Mouse (Mus musculus): ENCODE measurements around the gene Zfp629. TPM values are rescaled to one million over a fixed set of nuclear protein-coding genes. Genes with fewer than 3 reads are reported as not detected.

Zfp629 gene
- total and polyA plus RNA-seq, 3 experiments: 9.0 to 23.2 (median 11.3) TPM

DNA sequence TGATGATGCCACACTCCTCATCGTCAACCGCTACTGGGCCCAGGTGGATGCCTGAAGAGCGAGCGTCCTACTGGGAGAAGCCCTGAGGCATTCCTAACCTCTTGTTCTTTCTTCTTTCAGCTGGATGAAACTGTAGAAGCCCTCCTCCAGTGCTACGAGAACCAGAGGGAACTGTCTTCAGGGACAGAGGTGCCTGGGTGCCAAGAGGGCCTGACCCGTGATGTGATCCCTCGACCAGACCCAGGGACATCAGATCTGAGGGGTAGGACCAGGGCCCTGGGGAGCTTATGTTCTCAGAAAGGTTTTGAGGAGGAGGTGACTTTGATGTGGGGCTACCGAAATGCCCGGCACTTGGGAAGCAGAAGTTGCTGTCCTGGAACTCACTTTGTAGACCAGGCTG lies 26.0 kb downstream of the Zfp629 start:
- no peak for DNase-seq (ENCODE audit: low spot score)
- Histone ChIP-seq H3K36me3 (replicated peaks) (peaks cover 73% of the 10 kb centered on the region), H3K27me3 (ENCODE audit: insufficient read depth, low read length) (no peaks in the 10 kb centered on the region), H3K9me3 (replicated peaks) (no peaks in the 10 kb centered on the region), H3K4me1 (ENCODE audit: insufficient read depth, low read depth, low read length) (peaks cover 47% of the 10 kb centered on the region), H3K4me3 (ENCODE audit: low read depth, low read length) (peak overlapping the region; percentile 91)
- TF ChIP-seq GATA2 (IDR thresholded peaks at IDR 0.05; ENCODE audit: borderline replicate concordance, low read depth, low read length) (no peak), GATA1 (IDR thresholded peaks at IDR 0.05; ENCODE audit: borderline replicate concordance, low read length) (no peak), POLR2AphosphoS5 (IDR thresholded peaks at IDR 0.05; ENCODE audit: insufficient replicate concordance, low read depth, low read length) (no peak), CTCF (IDR thresholded peaks at IDR 0.05; ENCODE audit: low read depth, low read length) (no peak), TAL1 (conservative IDR thresholded peaks at IDR 0.05; ENCODE audit: low read depth, low read length) (no peak)
- ATAC-seq (ENCODE audit: extremely low read depth, insufficient number of reproducible peaks, low FRiP score, poor library complexity, severe bottlenecking): no peak

DNA sequence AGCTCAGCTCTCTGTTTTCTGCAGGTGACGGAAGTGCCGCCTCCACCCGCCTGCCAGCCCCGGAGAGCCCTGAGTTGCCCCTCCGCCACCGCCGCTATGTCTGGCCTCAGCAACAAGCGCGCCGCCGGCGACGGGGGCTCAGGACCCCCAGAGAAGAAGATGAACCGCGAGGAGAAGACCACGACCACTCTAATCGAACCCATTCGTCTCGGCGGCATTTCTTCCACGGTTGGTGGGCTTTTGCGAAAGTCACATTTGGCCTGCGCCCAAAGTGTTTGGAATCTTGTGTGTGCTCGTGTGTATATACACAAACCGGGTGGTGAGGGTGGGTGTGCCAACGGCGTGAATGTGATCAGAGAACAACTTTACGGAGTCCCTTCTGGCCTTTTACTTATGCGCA lies 26.7 kb downstream of the Zfp629 start:
- H3K4me1 ChIP-seq (ENCODE audit: insufficient read depth, low read depth, low read length): peaks cover 46% of the 10 kb centered on the region

GRCm38 (mm10) chr7:127588011-127588871 lies 27.4 kb downstream of the Zfp629 start, which contains the start of the genes Ccdc189 and Rnf40:
Ccdc189 (minus strand) TSS chr7:127588595.
Rnf40 (plus strand) TSS chr7:127588767.
- Histone ChIP-seq H3K36me3 (replicated peaks) (peaks cover 73% of the 10 kb centered on the region), H3K4me3 (ENCODE audit: low read depth, low read length) (peak within 1 kb of the TSS; percentile 91), H3K4me1 (ENCODE audit: insufficient read depth, low read depth, low read length) (peaks cover 48% of the 10 kb centered on the region), H3K27me3 (ENCODE audit: insufficient read depth, low read length) (no peaks in the 10 kb centered on the region), H3K9me3 (replicated peaks) (no peaks in the 10 kb centered on the region)
- TF ChIP-seq GATA1 (IDR thresholded peaks at IDR 0.05; ENCODE audit: borderline replicate concordance, low read length): no peak
- TF ChIP-seq TAL1 (conservative IDR thresholded peaks at IDR 0.05; ENCODE audit: low read depth, low read length): no peak
- no peak for TF ChIP-seq GATA2 (IDR thresholded peaks at IDR 0.05; ENCODE audit: borderline replicate concordance, low read depth, low read length)
- TF ChIP-seq POLR2AphosphoS5 (IDR thresholded peaks at IDR 0.05; ENCODE audit: insufficient replicate concordance, low read depth, low read length): no peak
- TF ChIP-seq CTCF (IDR thresholded peaks at IDR 0.05; ENCODE audit: low read depth, low read length): no peak
- ATAC-seq (ENCODE audit: extremely low read depth, insufficient number of reproducible peaks, low FRiP score, poor library complexity, severe bottlenecking) (peak; percentile 99), DNase-seq (ENCODE audit: low spot score) (peak; percentile 99)

More for the DNA sequence above, 26.7 kb downstream of the Zfp629 start:
- H3K9me3 ChIP-seq (replicated peaks): no peaks in the 10 kb centered on the region
- no peaks in the 10 kb centered on the region for H3K27me3 ChIP-seq (ENCODE audit: insufficient read depth, low read length)
- TF ChIP-seq GATA1 (IDR thresholded peaks at IDR 0.05; ENCODE audit: borderline replicate concordance, low read length): no peak
- TF ChIP-seq CTCF (IDR thresholded peaks at IDR 0.05; ENCODE audit: low read depth, low read length): no peak
- no peak for TF ChIP-seq POLR2AphosphoS5 (IDR thresholded peaks at IDR 0.05; ENCODE audit: insufficient replicate concordance, low read depth, low read length)
- no peak for TF ChIP-seq GATA2 (IDR thresholded peaks at IDR 0.05; ENCODE audit: borderline replicate concordance, low read depth, low read length)
- no peak for TF ChIP-seq TAL1 (conservative IDR thresholded peaks at IDR 0.05; ENCODE audit: low read depth, low read length)
- ATAC-seq (ENCODE audit: extremely low read depth, insufficient number of reproducible peaks, low FRiP score, poor library complexity, severe bottlenecking): no peak
- peaks cover 73% of the 10 kb centered on the region for H3K36me3 ChIP-seq (replicated peaks)
- peak overlapping the region; percentile 91 for H3K4me3 ChIP-seq (ENCODE audit: low read depth, low read length)
- no peak for DNase-seq (ENCODE audit: low spot score)

- no peak for ATAC-seq (ENCODE audit: extremely low read depth, insufficient number of reproducible peaks, low FRiP score, poor library complexity, severe bottlenecking)
- DNase-seq (ENCODE audit: low spot score): no peak
- Histone ChIP-seq H3K36me3 (replicated peaks) (peaks cover 73% of the 10 kb centered on the region), H3K27me3 (ENCODE audit: insufficient read depth, low read length) (no peaks in the 10 kb centered on the region), H3K9me3 (replicated peaks) (no peaks in the 10 kb centered on the region), H3K4me1 (ENCODE audit: insufficient read depth, low read depth, low read length) (peaks cover 46% of the 10 kb centered on the region), H3K4me3 (ENCODE audit: low read depth, low read length) (peak overlapping the region; percentile 91; the same call in 1 of the 2 replicates)
- TF ChIP-seq POLR2AphosphoS5 (IDR thresholded peaks at IDR 0.05; ENCODE audit: insufficient replicate concordance, low read depth, low read length) (no peak), TAL1 (conservative IDR thresholded peaks at IDR 0.05; ENCODE audit: low read depth, low read length) (no peak), GATA2 (IDR thresholded peaks at IDR 0.05; ENCODE audit: borderline replicate concordance, low read depth, low read length) (no peak), CTCF (IDR thresholded peaks at IDR 0.05; ENCODE audit: low read depth, low read length) (no peak), GATA1 (IDR thresholded peaks at IDR 0.05; ENCODE audit: borderline replicate concordance, low read length) (no peak)
These were observed 28.4 kb downstream of the Zfp629 start for GRCm38 (mm10) chr7:127587196-127587595.

- no peak for ATAC-seq (ENCODE audit: extremely low read depth, insufficient number of reproducible peaks, low FRiP score, poor library complexity, severe bottlenecking)
- no peak for DNase-seq (ENCODE audit: low spot score)
- H3K36me3 ChIP-seq (replicated peaks): peaks cover 73% of the 10 kb centered on the region
- no peak overlapping the region for H3K4me3 ChIP-seq (ENCODE audit: low read depth, low read length)
- H3K4me1 ChIP-seq (ENCODE audit: insufficient read depth, low read depth, low read length): peaks cover 45% of the 10 kb centered on the region
- H3K27me3 ChIP-seq (ENCODE audit: insufficient read depth, low read length): no peaks in the 10 kb centered on the region
- no peaks in the 10 kb centered on the region for H3K9me3 ChIP-seq (replicated peaks)
- TF ChIP-seq GATA2 (IDR thresholded peaks at IDR 0.05; ENCODE audit: borderline replicate concordance, low read depth, low read length) (no peak), CTCF (IDR thresholded peaks at IDR 0.05; ENCODE audit: low read depth, low read length) (no peak), TAL1 (conservative IDR thresholded peaks at IDR 0.05; ENCODE audit: low read depth, low read length) (no peak), GATA1 (IDR thresholded peaks at IDR 0.05; ENCODE audit: borderline replicate concordance, low read length) (no peak), POLR2AphosphoS5 (IDR thresholded peaks at IDR 0.05; ENCODE audit: insufficient replicate concordance, low read depth, low read length) (no peak)
These were observed 29.4 kb downstream of the Zfp629 start for GRCm38 (mm10) chr7:127586149-127586548.

DNA sequence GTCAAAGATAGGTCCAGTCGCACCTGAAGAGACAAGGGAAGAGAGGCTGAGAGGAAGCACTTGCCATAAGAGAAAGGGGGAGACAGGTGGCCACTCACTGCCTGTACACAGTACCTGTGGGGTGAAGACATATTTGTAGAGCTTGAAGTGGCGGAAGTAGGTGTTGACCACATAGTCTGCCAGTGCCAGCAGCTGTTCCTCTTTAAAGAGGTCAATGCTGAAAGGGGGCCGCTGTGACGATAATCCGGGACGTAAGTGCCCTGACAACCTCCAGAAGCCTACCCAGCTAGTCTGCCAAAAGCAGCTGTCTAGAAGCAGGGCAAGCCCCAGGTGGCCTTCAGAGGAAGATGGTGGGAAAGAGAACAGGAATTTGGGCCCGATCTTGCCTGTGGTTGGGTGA lies 30.6 kb downstream of the Zfp629 start:
- H3K4me1 ChIP-seq (ENCODE audit: insufficient read depth, low read depth, low read length): peaks cover 36% of the 10 kb centered on the region
- no peak for ATAC-seq (ENCODE audit: extremely low read depth, insufficient number of reproducible peaks, low FRiP score, poor library complexity, severe bottlenecking)
- peaks cover 73% of the 10 kb centered on the region for H3K36me3 ChIP-seq (replicated peaks)
- no peaks in the 10 kb centered on the region for H3K27me3 ChIP-seq (ENCODE audit: insufficient read depth, low read length)
- DNase-seq (ENCODE audit: low spot score): no peak
- TF ChIP-seq GATA2 (IDR thresholded peaks at IDR 0.05; ENCODE audit: borderline replicate concordance, low read depth, low read length) (no peak), CTCF (IDR thresholded peaks at IDR 0.05; ENCODE audit: low read depth, low read length) (no peak), POLR2AphosphoS5 (IDR thresholded peaks at IDR 0.05; ENCODE audit: insufficient replicate concordance, low read depth, low read length) (no peak)
- no peaks in the 10 kb centered on the region for H3K9me3 ChIP-seq (replicated peaks)
- H3K4me3 ChIP-seq (ENCODE audit: low read depth, low read length): no peak overlapping the region
